Mouse (Mus musculus) adrenal gland, postnatal 4 days (tissue): ENCODE measurements around the gene Katna1. TPM values are rescaled to one million over a fixed set of nuclear protein-coding genes. Genes with fewer than 3 reads are reported as not detected.

Experiments
- DNase-seq, 2 experiments: peaks; one replicate each; pipeline ENCODE4 v3.0.0; 2021 to 2022; ENCODE audit warnings: low spot score in 2 of 2, mixed read lengths in 2 of 2
- total RNA-seq, 2 experiments: library from RNA; stranded (reverse); gene quantifications; 2 replicates each; pipeline ENCODE4 v1.2.3; 2021

Gene Katna1
- total RNA-seq, 2 experiments from 2014 or later: 34.0 to 39.2 TPM

- no peak for DNase-seq
These were observed 52.6 kb downstream of the Katna1 start for GRCm38 (mm10) chr10:7778361-7778760.

DNA sequence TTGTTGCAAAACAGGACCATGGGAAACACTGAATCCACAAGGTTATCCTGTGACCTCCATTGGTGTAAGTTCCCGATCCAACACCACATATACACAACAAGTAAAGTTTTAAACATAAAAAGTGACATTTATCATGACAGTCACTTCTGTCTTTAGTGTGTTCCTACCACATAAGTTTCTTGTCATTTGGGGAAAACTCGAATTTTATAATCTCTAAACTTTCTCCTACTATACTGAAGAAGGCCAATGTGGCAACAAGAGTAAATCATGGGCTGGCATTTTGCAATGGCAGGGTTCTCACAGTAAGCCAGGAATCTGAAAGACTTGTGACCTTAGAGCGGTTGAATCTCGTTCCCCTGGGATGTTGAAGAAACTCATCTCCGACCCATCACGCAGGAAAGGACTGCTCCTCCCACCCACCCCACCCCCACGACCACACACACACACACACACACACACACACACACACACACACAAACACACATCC, 54.0 kb downstream of the Katna1 start:
- no peak for DNase-seq

DNA sequence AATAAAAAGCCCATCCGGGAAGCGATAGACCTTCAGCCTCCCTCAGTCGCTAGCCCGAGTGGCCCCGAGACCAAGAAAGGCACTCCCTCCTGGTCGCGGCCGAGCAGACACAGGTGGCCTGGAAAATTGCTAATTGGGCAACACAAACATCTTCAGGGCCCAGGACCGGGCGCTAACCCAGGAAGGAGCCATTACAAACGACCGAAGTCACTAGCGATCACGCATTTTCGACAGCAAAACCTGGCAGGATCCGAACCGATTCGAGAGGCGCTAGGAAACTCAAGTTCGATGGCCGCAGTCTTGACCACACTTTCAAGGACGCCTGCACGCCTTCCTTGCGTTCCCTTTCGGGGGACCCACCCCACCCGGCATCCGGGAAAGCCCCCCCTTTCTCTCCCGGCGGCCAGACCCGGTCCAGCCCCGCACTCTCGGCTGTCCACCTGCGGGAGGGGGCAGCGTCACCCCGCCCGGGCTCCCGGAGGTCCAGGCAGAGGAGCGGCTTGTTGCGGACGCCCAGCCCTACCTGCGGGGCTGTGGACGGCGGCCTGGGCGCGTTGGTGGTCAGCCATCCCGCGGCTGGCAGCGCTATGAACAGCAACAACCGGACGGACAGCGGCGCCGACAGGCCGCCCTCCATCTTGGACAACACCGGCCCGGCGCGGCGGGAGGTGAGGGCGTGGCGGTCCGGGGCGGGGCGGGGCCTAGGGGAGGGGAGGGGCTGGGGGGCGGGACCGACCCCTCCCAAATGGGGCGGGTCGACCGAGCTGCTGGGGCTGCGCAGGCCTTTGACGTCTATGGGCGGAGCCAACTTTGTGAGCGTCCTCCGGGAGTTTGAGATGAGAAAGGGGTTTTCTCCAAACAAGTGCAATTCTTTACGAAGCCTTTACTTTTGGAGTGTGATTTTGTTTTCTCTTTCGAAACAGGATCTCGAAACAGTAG, 54.7 kb downstream of the Katna1 start:
- peak; percentile 71 to 82 for DNase-seq

DNA sequence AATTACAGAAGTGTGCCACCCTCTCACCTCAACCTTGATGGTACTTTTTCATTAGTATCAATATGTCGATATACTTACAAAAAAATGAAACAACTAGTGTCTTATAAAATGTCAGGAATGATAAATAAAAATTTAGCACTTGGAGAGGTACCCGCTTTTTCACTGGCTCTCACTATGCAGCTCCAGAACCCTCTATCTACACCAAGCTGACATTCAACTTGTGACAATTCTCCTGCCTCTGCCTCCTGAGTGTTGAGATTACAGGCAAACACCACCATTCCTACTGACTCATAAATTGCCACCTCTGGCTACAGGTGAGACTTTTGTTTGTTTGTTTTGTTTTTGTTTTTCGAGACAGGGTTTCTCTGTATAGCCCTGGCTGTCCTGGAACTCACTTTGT, 55.4 kb downstream of the Katna1 start:
- DNase-seq: no peak

DNA sequence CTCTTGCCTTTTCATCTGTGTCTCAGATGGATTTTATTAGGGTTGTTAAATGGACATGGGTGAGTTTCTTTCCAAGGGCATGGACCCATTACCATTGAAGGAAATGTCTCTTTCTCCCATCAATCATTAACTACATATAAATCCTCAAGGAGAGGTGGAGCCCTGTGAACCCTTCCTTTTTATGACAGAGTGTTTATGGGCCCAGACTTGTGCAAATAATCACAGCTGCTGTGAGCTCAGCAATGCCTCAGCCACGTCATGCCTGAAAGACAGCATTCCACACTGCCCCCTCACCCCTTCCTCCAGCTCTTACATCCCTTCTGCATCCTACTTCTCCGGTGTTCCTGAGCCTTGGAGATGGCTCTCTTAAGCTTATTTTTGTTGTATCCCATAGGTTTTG, 61.5 kb downstream of the Katna1 start:
- no peak for DNase-seq

- DNase-seq: no peak
These were observed 66.5 kb downstream of the Katna1 start for GRCm38 (mm10) chr10:7792254-7792750.

GRCm38 (mm10) chr10:7792751-7793385, 67.1 kb downstream of the Katna1 start, which contains the start of the genes Ginm1 and Ppil4:
TSS of gene Ginm1 (minus strand) at chr10:7792824.
TSS of gene Ppil4 (plus strand) at chr10:7792891.
- DNase-seq: peak; percentile 79 to 80

- no peak for DNase-seq
These were observed 75.5 kb downstream of the Katna1 start for GRCm38 (mm10) chr10:7801258-7801657.

GRCm38 (mm10) chr10:7802519-7803140, 76.8 kb downstream of the Katna1 start:
- DNase-seq: no peak

- DNase-seq: no peak
These were observed 84.1 kb downstream of the Katna1 start for GRCm38 (mm10) chr10:7809937-7810336.

Other genes with a start within 250 kb of the Katna1 start
- 10 to 100 TPM; 20.9 to 23.9 TPM for gene Lrp11, start 136.2 kb upstream of the Katna1 start, total RNA-seq
- 10 to 100 TPM; 16.2 to 16.3 TPM for gene Nup43, start 58.5 kb upstream of the Katna1 start, total RNA-seq
- 10 to 100 TPM; 84.7 to 89.2 TPM for gene Pcmt1, start 44.9 kb upstream of the Katna1 start, total RNA-seq
- 10 to 100 TPM; 63.5 to 65.9 TPM for gene Lats1, start 44.8 kb upstream of the Katna1 start, total RNA-seq
- gene Ginm1, start 66.8 kb downstream of the Katna1 start, total RNA-seq: 100 to 1,000 TPM; 148 to 160 TPM
- 10 to 100 TPM; 32.1 TPM for gene Ppil4, start 66.9 kb downstream of the Katna1 start, total RNA-seq
- under 1 TPM; 0.25 to 0.42 TPM for gene Zc3h12d, start 106.5 kb downstream of the Katna1 start, total RNA-seq
- gene Tab2, start 230.2 kb downstream of the Katna1 start, total RNA-seq: 10 to 100 TPM; 81.0 to 85.8 TPM